Mouse (Mus musculus) cerebellum, adult 2 months (tissue): ENCODE measurements around the gene Amh.

Experiments used
- CTCF ChIP-seq: fragments of 200-500 bp; IDR thresholded peaks from 2 replicates; pipeline ENCODE4 v1.5.1; 2011; ENCODE audit warnings: low read depth, mild to moderate bottlenecking, control low read depth, low read length, moderate library complexity, borderline replicate concordance; ENCODE audit not compliant: insufficient read depth
- POLR2A ChIP-seq: fragments of 200-500 bp; IDR thresholded peaks from 2 replicates; pipeline ENCODE4 v1.6.1; 2011; ENCODE audit warnings: low read length, control low read depth, borderline replicate concordance; ENCODE audit not compliant: insufficient read depth

DNA sequence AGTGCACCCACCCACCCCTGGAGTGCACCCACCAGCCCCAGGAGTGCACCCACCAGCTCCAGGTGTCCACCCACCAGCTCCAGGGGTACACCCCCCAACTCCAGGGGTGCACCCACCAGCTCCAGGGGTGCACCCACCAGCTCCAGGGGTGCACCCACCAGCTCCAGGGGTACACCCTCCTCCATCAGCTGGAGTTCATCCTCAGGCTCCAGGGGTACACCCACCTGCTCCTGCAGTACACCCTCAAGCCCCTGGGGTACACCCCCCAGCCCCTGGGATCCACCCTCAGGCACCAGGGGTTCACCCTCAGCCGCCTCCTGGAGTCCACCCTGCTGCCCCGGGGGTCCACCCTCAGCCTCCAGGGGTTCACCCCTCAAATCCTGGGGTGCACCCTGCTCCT lies 703 bp upstream of the Amh start:
- no peak for TF ChIP-seq CTCF
- no peak for TF ChIP-seq POLR2A
